In the genomic region with DNA sequence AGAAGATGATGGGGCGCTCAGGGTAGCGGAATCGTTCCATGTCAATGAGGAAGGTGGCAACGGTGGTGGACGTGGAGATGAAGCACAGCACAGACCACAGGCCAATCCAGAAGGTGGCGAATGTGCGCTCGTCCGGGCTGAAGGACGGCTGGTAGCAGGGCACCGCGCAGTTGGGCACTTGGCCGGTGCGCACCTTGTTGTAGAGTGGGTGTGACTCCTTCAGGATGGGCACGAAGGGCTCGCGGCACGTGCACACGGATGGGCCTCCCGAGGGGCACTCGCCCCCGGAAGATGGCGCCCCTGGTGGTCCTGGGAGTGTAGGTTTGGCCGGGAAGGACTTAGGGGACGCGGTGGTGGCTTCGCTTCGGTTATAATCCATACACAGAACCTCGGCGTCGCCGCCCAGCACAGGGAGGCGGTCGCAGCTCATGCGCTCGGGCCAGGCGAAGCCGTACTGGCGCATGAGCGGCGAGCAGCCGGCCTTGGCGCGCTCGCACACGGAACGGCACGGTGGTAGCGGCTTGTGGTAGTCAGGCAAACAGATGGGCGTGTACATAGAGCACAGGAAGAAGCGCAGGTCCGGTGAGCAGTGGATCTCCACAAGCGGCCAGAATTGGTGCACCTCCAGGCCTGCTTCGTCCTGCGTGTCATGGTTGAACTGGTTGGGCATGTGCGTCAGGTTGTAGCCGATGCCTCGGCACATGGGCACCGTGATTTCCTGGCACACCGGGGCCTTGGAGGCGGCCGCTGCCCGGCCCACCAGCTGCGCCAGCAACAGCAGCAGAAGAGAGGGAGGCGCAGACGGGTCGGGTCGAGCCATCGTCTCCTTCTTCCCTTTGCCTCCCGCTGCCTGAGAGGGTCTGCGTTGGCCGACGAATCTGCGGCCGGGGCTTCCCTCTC, we compare ENCODE assay signal across 8 mouse cellular contexts. TPM values are rescaled to one million over a fixed set of nuclear protein-coding genes. Genes with fewer than 3 reads are reported as not detected.
DNase-seq lines count a peak whose midpoint lies in the region; ATAC-seq and TF ChIP-seq lines count a peak whose summit lies in the region.

No protein-coding gene starts in this region.

- H3K4me3 ChIP-seq in intestine, embryonic 14.5 days (ENCODE audit: low read depth, low read length) = peak overlapping the region; percentile 72
- peak overlapping the region; percentile 69 to 95 for H3K4me3 ChIP-seq in liver, embryonic 14.5 days (ENCODE audit: insufficient read depth in 1 of 2, low read depth in 2 of 2, low read length in 2 of 2)

- peak; percentile 48 for DNase-seq in urinary bladder, adult 2 months (ENCODE audit: low spot score)
- no peak for DNase-seq in urinary bladder, postnatal 10 days (ENCODE audit: low spot score)
- peak; percentile 27 to 39 for DNase-seq in cerebellum, postnatal 36 days
- peak; percentile 25 for DNase-seq in gastrocnemius, postnatal 25 days
- peak; percentile 76 for DNase-seq in intestine, embryonic 14.5 days (ENCODE audit: low spot score)
- DNase-seq in liver, embryonic 14.5 days (ENCODE audit: low read depth in 3 of 3, low spot score in 3 of 3) = peak in 2 of 3 experiments; percentile 39 to 53
- DNase-seq in neural tube, embryonic 10.5 days (ENCODE audit: extremely low spot score, low spot score) = peak; percentile 71
- DNase-seq in thymus, adult 18-20 months = peak; percentile 25 to 34

- no peak overlapping the region; the same call in 1 of the 2 replicates for H3K27ac ChIP-seq in intestine, embryonic 14.5 days (ENCODE audit: low read depth)
- peak overlapping the region; percentile 69 for H3K27ac ChIP-seq in liver, embryonic 14.5 days

- H3K4me1 ChIP-seq in intestine, embryonic 14.5 days (replicated peaks; ENCODE audit: control insufficient read depth, insufficient read depth, low read length) = peaks cover 13% of the 10 kb centered on the region
- H3K4me1 ChIP-seq in liver, embryonic 14.5 days (replicated peaks; ENCODE audit: control insufficient read depth in 2 of 2, insufficient read depth in 2 of 2, low read length in 1 of 2) = peaks cover 45 to 51% of the 10 kb centered on the region in 2 experiments

- no peaks in the 10 kb centered on the region for H3K9me3 ChIP-seq in intestine, embryonic 14.5 days (ENCODE audit: control insufficient read depth, low read length)
- no peaks in the 10 kb centered on the region for H3K9me3 ChIP-seq in liver, embryonic 14.5 days (ENCODE audit: control insufficient read depth, low read length)

- H3K27me3 ChIP-seq in intestine, embryonic 14.5 days (replicated peaks; ENCODE audit: control insufficient read depth, insufficient read depth, low read length) = peaks cover 7% of the 10 kb centered on the region; the same call in 1 of the 2 replicates
- peaks cover 2% of the 10 kb centered on the region; the same call in 1 of the 2 replicates for H3K27me3 ChIP-seq in liver, embryonic 14.5 days (ENCODE audit: control insufficient read depth, insufficient read depth, low read length)

- peak overlapping the region; percentile 40 for H3K9ac ChIP-seq in intestine, embryonic 14.5 days (ENCODE audit: low read length)
- peak overlapping the region; percentile 89 for H3K9ac ChIP-seq in liver, embryonic 14.5 days (replicated peaks)

- no peak for TF ChIP-seq EP300 in liver, embryonic 14.5 days (IDR thresholded peaks at IDR 0.05; ENCODE audit: low read depth)

- peak; percentile 55 for TF ChIP-seq CTCF in liver, embryonic 14.5 days (IDR thresholded peaks at IDR 0.05; ENCODE audit: low read depth)

- 8% methylated on average over 75 of the region's 75 CpGs for WGBS in intestine, embryonic 14.5 days
- WGBS in liver, embryonic 14.5 days (ENCODE audit: insufficient replicate concordance) = 11% methylated on average over 75 of the region's 75 CpGs

- H3K36me3 ChIP-seq in intestine, embryonic 14.5 days (ENCODE audit: control insufficient read depth, insufficient read depth, low read length) = no peaks in the 10 kb centered on the region
- H3K36me3 ChIP-seq in liver, embryonic 14.5 days (replicated peaks; ENCODE audit: control insufficient read depth, insufficient read depth, low read depth) = peaks cover 25% of the 10 kb centered on the region

- no peak for ATAC-seq in intestine, embryonic 14.5 days (replicated peaks; ENCODE audit: low FRiP score, low TSS enrichment, low read depth)
- ATAC-seq in liver, embryonic 14.5 days (ENCODE audit: insufficient read depth) = no peak

- peak overlapping the region; percentile 94 for H3K4me2 ChIP-seq in intestine, embryonic 14.5 days (ENCODE audit: low read length)
- H3K4me2 ChIP-seq in liver, embryonic 14.5 days (ENCODE audit: low read depth) = peak overlapping the region; percentile 95

RNA-seq across cellular contexts. Expression of gene Fzd5, which starts 1.5 kb away (rescaled TPM):
- 5.3 and 6.2 TPM in 2 replicates for polyA plus RNA-seq in urinary bladder, adult 2 months (2012; rRNA removed)
- 1 to 10 TPM; 1.5 to 2.0 TPM for total RNA-seq in gastrocnemius, postnatal 25 days (2021)
- 7.0 and 9.0 TPM in 2 replicates for polyA plus RNA-seq in intestine, embryonic 14.5 days (2014; fragmentation: Nextera tagmentation; extraction: Ambion mirVana)
- 3.4 and 4.3 TPM in 2 replicates for polyA plus RNA-seq in liver, embryonic 14.5 days (2012; rRNA removed)
- polyA plus RNA-seq in liver, embryonic 14.5 days (2014; fragmentation: Nextera tagmentation; extraction: Ambion mirVana) = 2.6 and 3.2 TPM in 2 replicates

RNA-seq across cellular contexts. Expression of gene Ccnyl1, which starts 45.8 kb away (rescaled TPM):
- 21.2 and 25.8 TPM in 2 replicates for polyA plus RNA-seq in urinary bladder, adult 2 months (2012; rRNA removed)
- total RNA-seq in gastrocnemius, postnatal 25 days (2021) = 10 to 100 TPM; 19.7 to 20.5 TPM
- 7.2 and 8.5 TPM in 2 replicates for polyA plus RNA-seq in intestine, embryonic 14.5 days (2014; fragmentation: Nextera tagmentation; extraction: Ambion mirVana)
- polyA plus RNA-seq in liver, embryonic 14.5 days (2012; rRNA removed) = 3.7 and 4.2 TPM in 2 replicates
- polyA plus RNA-seq in liver, embryonic 14.5 days (2014; fragmentation: Nextera tagmentation; extraction: Ambion mirVana) = 0.90 and 1.4 TPM in 2 replicates
